Mouse (Mus musculus) testis, adult 2 months (tissue): Measurements from ENCODE around the gene Slc1a2.

Experiments used
- CTCF ChIP-seq: fragments of 200-500 bp; IDR thresholded peaks from 2 replicates; pipeline ENCODE4 v1.5.1; 2012; ENCODE audit warnings: low read depth, mild to moderate bottlenecking, inconsistent platforms, low read length, moderate library complexity; ENCODE audit not compliant: control insufficient read depth, insufficient read depth, insufficient replicate concordance
- POLR2A ChIP-seq: fragments of 200-500 bp; IDR thresholded peaks from 2 replicates; pipeline ENCODE4 v1.6.1; 2012; ENCODE audit warnings: low read depth, mild to moderate bottlenecking, inconsistent platforms, low read length, moderate library complexity; ENCODE audit not compliant: control insufficient read depth

DNA sequence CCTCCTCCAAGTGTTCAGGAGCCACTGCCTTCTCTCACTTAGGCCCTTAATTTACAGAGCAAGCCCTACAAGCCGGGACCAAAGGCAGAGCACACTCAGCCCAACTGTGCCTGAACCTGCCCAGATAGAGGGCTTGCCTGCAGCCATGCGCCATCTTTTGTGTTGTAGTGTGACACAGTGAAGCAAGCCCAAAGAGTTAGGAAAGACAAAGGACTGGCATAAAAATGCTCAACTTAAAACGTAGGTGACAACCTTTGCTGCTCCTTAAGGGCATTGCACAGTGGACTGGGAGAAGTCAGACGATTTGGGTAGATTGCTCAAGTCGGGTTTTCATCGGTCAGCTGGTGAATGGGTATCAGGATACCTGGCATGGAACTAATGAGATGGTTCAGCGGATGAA lies 41.5 kb downstream of the Slc1a2 start:
- no peak for TF ChIP-seq POLR2A
- no peak for TF ChIP-seq CTCF
